Mouse (Mus musculus) limb, embryonic 14.5 days (tissue): Measurements from ENCODE around the gene Clic3. TPM values are rescaled to one million over a fixed set of nuclear protein-coding genes. Genes with fewer than 3 reads are reported as not detected.
A peak's percentile ranks its signal among the peaks of the same experiment; 100 is the strongest.

Experiments used
- ATAC-seq: fragments of 200-750 bp; cut with Nextera tagmentation; 2 replicates; pipeline ENCODE4 v1.8.0; 2017; ENCODE audit warnings: low read depth, moderate number of reproducible peaks, moderate TSS enrichment; ENCODE audit not compliant: low FRiP score
- DNase-seq: peaks from one replicate; pipeline ENCODE4 v3.0.0-alpha.2; 2015; ENCODE audit warnings: low spot score
- H3K27ac ChIP-seq: fragments of 300-500 bp; sonication (generic); replicated peaks from 2 replicates; pipeline ENCODE4 v1.5.1; 2014; ENCODE audit warnings: low read depth, mild to moderate bottlenecking, low read length, moderate library complexity, mixed read lengths
- H3K27me3 ChIP-seq: fragments of 300-500 bp; sonication (generic); 2 replicates; pipeline ENCODE4 v1.6.1; 2014; ENCODE audit warnings: low read length, mixed read lengths; ENCODE audit not compliant: control insufficient read depth, insufficient read depth
- H3K36me3 ChIP-seq: fragments of 300-500 bp; sonication (generic); 2 replicates; pipeline ENCODE4 v1.6.1; 2014; ENCODE audit warnings: mild to moderate bottlenecking, low read length, moderate library complexity, mixed read lengths; ENCODE audit not compliant: control insufficient read depth, insufficient read depth
- H3K4me1 ChIP-seq: fragments of 300-500 bp; sonication (generic); 2 replicates; pipeline ENCODE4 v1.6.1; 2014; ENCODE audit warnings: antibody characterized with exemption, low read length, mixed read lengths; ENCODE audit not compliant: control insufficient read depth, insufficient read depth
- H3K4me2 ChIP-seq: fragments of 300-500 bp; sonication (generic); replicated peaks from 2 replicates; pipeline ENCODE4 v1.6.1; 2014; ENCODE audit warnings: low read depth, mild to moderate bottlenecking, low read length, moderate library complexity; ENCODE audit not compliant: severe bottlenecking
- H3K4me3 ChIP-seq: fragments of 300-500 bp; sonication (generic); replicated peaks from 2 replicates; pipeline ENCODE4 v1.5.1; 2014; ENCODE audit warnings: low read length
- H3K9ac ChIP-seq: fragments of 300-500 bp; sonication (generic); 2 replicates; pipeline ENCODE4 v1.6.1; 2014; ENCODE audit warnings: mild to moderate bottlenecking, low read depth, low read length, moderate library complexity; ENCODE audit not compliant: severe bottlenecking
- H3K9me3 ChIP-seq: fragments of 300-500 bp; sonication (generic); 2 replicates; pipeline ENCODE4 v1.6.1; 2016; ENCODE audit warnings: low read length; ENCODE audit not compliant: control insufficient read depth
- POLR2A ChIP-seq: fragments of 200-500 bp; IDR thresholded peaks from 2 replicates; pipeline ENCODE4 v1.8.0; 2012; ENCODE audit warnings: inconsistent platforms, mild to moderate bottlenecking, moderate library complexity, borderline replicate concordance; ENCODE audit not compliant: insufficient read depth, insufficient read length; ENCODE audit errors: extremely low read depth
- WGBS: fragments of 180-500 bp; shearing (Covaris S2); extraction: QIAGEN DNeasy Blood & Tissue Kit; methylation state at CpG from one replicate; pipeline ENCODE4 v1.1.7; 2014; 5-methylcytosine and 5-hydroxymethylcytosine counted together
- polyA plus RNA-seq, 2 experiments: library from polyadenylated mRNA; depleted of rRNA in 1 of 2; stranded (reverse) in 1 of 2; unstranded in 1 of 2; fragments of >200 nt; fragmentation: Nextera tagmentation in 1 of 2; extraction: Ambion mirVana in 1 of 2; gene quantifications; 2 replicates each; pipeline versions ENCODE4 v1.2.1 to v1.2.3; 2012 to 2014

Gene Clic3
- polyA plus RNA-seq, 2 experiments = 10.9 to 22.5 TPM

GRCm38 (mm10) chr2:25477541-25477940 lies 20.9 kb downstream of the Clic3 start:
- Histone ChIP-seq H3K27me3 (no peaks in the 10 kb centered on the region), H3K9ac (no peak overlapping the region), H3K4me1 (no peaks in the 10 kb centered on the region), H3K4me2 (no peak overlapping the region), H3K27ac (no peak overlapping the region), H3K9me3 (no peaks in the 10 kb centered on the region), H3K4me3 (no peak overlapping the region), H3K36me3 (no peaks in the 10 kb centered on the region)
- no peak for DNase-seq
- no peak for ATAC-seq
- TF ChIP-seq POLR2A = no peak
- WGBS = 90% methylated on average over 8 of the region's 8 CpGs

GRCm38 (mm10) chr2:25477967-25478675 lies 21.5 kb downstream of the Clic3 start:
- no peak for ATAC-seq
- WGBS = 92% methylated on average over 3 of the region's 3 CpGs

GRCm38 (mm10) chr2:25479551-25480311 lies 23.1 kb downstream of the Clic3 start:
- 55% methylated on average over 10 of the region's 10 CpGs for WGBS
- no peak for TF ChIP-seq POLR2A
- no peak overlapping the region for H3K4me3 ChIP-seq

More at GRCm38 (mm10) chr2:25477967-25478675, 21.5 kb downstream of the Clic3 start:
- Histone ChIP-seq H3K27ac (no peak overlapping the region), H3K9ac (no peak overlapping the region), H3K4me2 (no peak overlapping the region), H3K4me1 (no peaks in the 10 kb centered on the region), H3K9me3 (no peaks in the 10 kb centered on the region), H3K4me3 (no peak overlapping the region), H3K27me3 (no peaks in the 10 kb centered on the region), H3K36me3 (no peaks in the 10 kb centered on the region)
- no peak for DNase-seq
- no peak for TF ChIP-seq POLR2A

GRCm38 (mm10) chr2:25480541-25480940 lies 23.9 kb downstream of the Clic3 start:
- no peaks in the 10 kb centered on the region for H3K4me1 ChIP-seq
- no peak overlapping the region for H3K9ac ChIP-seq
- H3K36me3 ChIP-seq = no peaks in the 10 kb centered on the region
- TF ChIP-seq POLR2A = no peak
- H3K4me3 ChIP-seq = no peak overlapping the region
- H3K4me2 ChIP-seq = no peak overlapping the region
- H3K9me3 ChIP-seq = no peaks in the 10 kb centered on the region
- ATAC-seq = no peak
- no peak overlapping the region for H3K27ac ChIP-seq
- 69% methylated on average over 1 of the region's 1 CpGs for WGBS
- no peak for DNase-seq
- no peaks in the 10 kb centered on the region for H3K27me3 ChIP-seq

More at GRCm38 (mm10) chr2:25479551-25480311, 23.1 kb downstream of the Clic3 start:
- DNase-seq (peak; percentile 34), ATAC-seq (no peak)
- no peaks in the 10 kb centered on the region for H3K9me3 ChIP-seq
- no peak overlapping the region for H3K4me2 ChIP-seq
- H3K4me1 ChIP-seq = no peaks in the 10 kb centered on the region
- no peak overlapping the region for H3K27ac ChIP-seq
- H3K36me3 ChIP-seq = no peaks in the 10 kb centered on the region
- H3K9ac ChIP-seq = no peak overlapping the region
- no peaks in the 10 kb centered on the region for H3K27me3 ChIP-seq

- Histone ChIP-seq H3K9ac (no peak overlapping the region), H3K4me3 (no peak overlapping the region), H3K27ac (no peak overlapping the region), H3K4me1 (no peaks in the 10 kb centered on the region), H3K27me3 (no peaks in the 10 kb centered on the region), H3K9me3 (no peaks in the 10 kb centered on the region), H3K36me3 (no peaks in the 10 kb centered on the region), H3K4me2 (no peak overlapping the region)
- ATAC-seq (no peak), DNase-seq (peak; percentile 64)
- 23% methylated on average over 7 of the region's 7 CpGs for WGBS
- no peak for TF ChIP-seq POLR2A
These were observed 26.3 kb downstream of the Clic3 start for GRCm38 (mm10) chr2:25482969-25483368.
